Comparison of ENCODE assay signal across 8 mouse cellular contexts in genomic region chr17:21909456-21910052, GRCm38 (mm10). TPM values are rescaled to one million over a fixed set of nuclear protein-coding genes. Genes with fewer than 3 reads are reported as not detected.
DNase-seq lines count a peak whose midpoint lies in the region; ATAC-seq lines count a peak whose summit lies in the region.
"Not testable (repeated sequence)": the region's sequence is repeated elsewhere in the genome, so short reads cannot be mapped to it uniquely, and the experiment has no call there.

Gene Zfp995, minus strand, starts transcription at chr17:21909926.

- intact Hi-C loops in heart, postnatal 25 days (cut with DNase I): not testable (repeated sequence)

- H3K9ac ChIP-seq in ES-E14 (ENCODE audit: insufficient read depth, low read depth, low read length, poor library complexity, severe bottlenecking): peak within 1 kb of the TSS; percentile 91
- peak within 1 kb of the TSS; percentile 84 for H3K9ac ChIP-seq in forebrain, embryonic 15.5 days (replicated peaks)
- peak within 1 kb of the TSS; percentile 51 for H3K9ac ChIP-seq in neural tube, embryonic 14.5 days (replicated peaks; ENCODE audit: low read depth, low read length)

- peak; percentile 52 for DNase-seq in ES-E14 (ENCODE audit: low read depth, low spot score)
- peak; percentile 71 for DNase-seq in cerebellum, adult 11-12 months
- peak; percentile 58 for DNase-seq in heart, postnatal 25 days (ENCODE audit: low spot score)
- peak; percentile 46 to 72 for DNase-seq in layer of hippocampus, adult 18-20 months (ENCODE audit: low spot score in 2 of 2)
- DNase-seq in lung, adult 18-20 months: peak; percentile 81 to 83
- peak; percentile 68 for DNase-seq in testis, postnatal 14 days (ENCODE audit: low spot score)

- H3K4me3 ChIP-seq in ES-E14 (ENCODE audit: insufficient read depth in 1 of 2, low read depth in 1 of 2, low read length in 2 of 2, poor library complexity in 1 of 2, severe bottlenecking in 1 of 2): peak within 1 kb of the TSS; percentile 81 to 91
- peak within 1 kb of the TSS; percentile 85 for H3K4me3 ChIP-seq in forebrain, embryonic 15.5 days
- peak within 1 kb of the TSS; percentile 51 for H3K4me3 ChIP-seq in neural tube, embryonic 14.5 days (ENCODE audit: low read depth, low read length)

- in situ Hi-C loops in ES-E14 (cut with MboI; ENCODE audit: low sequenced_read_pairs in 2 of 2, unreplicated experiment in 2 of 2): not testable (repeated sequence)

- H3K4me2 ChIP-seq in forebrain, embryonic 15.5 days (replicated peaks): peak within 1 kb of the TSS; percentile 76
- peak within 1 kb of the TSS; percentile 85 for H3K4me2 ChIP-seq in neural tube, embryonic 14.5 days (ENCODE audit: low read depth, low read length)

- H3K27me3 ChIP-seq in forebrain, embryonic 15.5 days; neural tube, embryonic 14.5 days (ENCODE audit: control insufficient read depth, insufficient read depth, low read length): not testable (repeated sequence)

- peak; percentile 99 for ATAC-seq in forebrain, embryonic 15.5 days (replicated peaks)
- peak; percentile 98 for ATAC-seq in neural tube, embryonic 14.5 days (ENCODE audit: low read depth)

- H3K27ac ChIP-seq in ES-E14 (ENCODE audit: insufficient read depth, low read depth, low read length, poor library complexity, severe bottlenecking): peak within 1 kb of the TSS; percentile 69; the same call in 1 of the 2 replicates
- H3K27ac ChIP-seq in forebrain, embryonic 15.5 days (replicated peaks): peak within 1 kb of the TSS; percentile 67
- not testable (repeated sequence) for H3K27ac ChIP-seq in neural tube, embryonic 14.5 days (ENCODE audit: low read depth, low read length)

- not testable (repeated sequence) for H3K4me1 ChIP-seq in ES-E14 (ENCODE audit: control insufficient read depth in 2 of 2, insufficient read depth in 2 of 2, low read length in 2 of 2, poor library complexity in 1 of 2); forebrain, embryonic 15.5 days; neural tube, embryonic 14.5 days (ENCODE audit: control insufficient read depth, insufficient read depth, low read length)

- WGBS in forebrain, embryonic 15.5 days: under 1% methylated on average over 24 of the region's 24 CpGs
- under 1% methylated on average over 24 of the region's 24 CpGs for WGBS in neural tube, embryonic 14.5 days

- not testable (repeated sequence) for H3K9me3 ChIP-seq in ES-E14 (ENCODE audit: control insufficient read depth, insufficient read depth, low read depth, low read length); forebrain, embryonic 15.5 days; neural tube, embryonic 14.5 days (ENCODE audit: control insufficient read depth, low read length)

- H3K36me3 ChIP-seq in ES-E14 (ENCODE audit: control insufficient read depth, insufficient read depth, low read length, poor library complexity, severe bottlenecking); forebrain, embryonic 15.5 days; neural tube, embryonic 14.5 days (ENCODE audit: control insufficient read depth, insufficient read depth, low read length): not testable (repeated sequence)

RNA-seq across cellular contexts. Expression of gene Zfp995, which starts in this region (rescaled TPM):
- total RNA-seq in ES-E14 (2012; rRNA removed): 5.0 and 7.6 TPM in 2 replicates
- 13.9 and 15.2 TPM in 2 replicates for polyA plus RNA-seq in forebrain, embryonic 15.5 days (2015; fragmentation: Nextera tagmentation; extraction: Ambion mirVana)
- 1 to 10 TPM; 1.3 to 1.7 TPM for total RNA-seq in heart, postnatal 25 days (2021)
- total RNA-seq in layer of hippocampus, adult 18-20 months (2021): 1 to 10 TPM; 4.3 to 4.9 TPM
- 9.8 and 12.1 TPM in 2 replicates for polyA plus RNA-seq in neural tube, embryonic 14.5 days (2014; fragmentation: Nextera tagmentation; extraction: Ambion mirVana)
